Mouse (Mus musculus): ENCODE data around the gene Mapk8ip1.
"Not testable (repeated sequence)": the region's sequence is repeated elsewhere in the genome, so short reads cannot be mapped to it uniquely, and the experiment has no call there.

Mapk8ip1 gene

GRCm38 (mm10) chr2:92425366-92425765 is 24.3 kb upstream of the Mapk8ip1 start:
- DNase-seq (ENCODE audit: low read depth, low spot score) = no peak

DNA sequence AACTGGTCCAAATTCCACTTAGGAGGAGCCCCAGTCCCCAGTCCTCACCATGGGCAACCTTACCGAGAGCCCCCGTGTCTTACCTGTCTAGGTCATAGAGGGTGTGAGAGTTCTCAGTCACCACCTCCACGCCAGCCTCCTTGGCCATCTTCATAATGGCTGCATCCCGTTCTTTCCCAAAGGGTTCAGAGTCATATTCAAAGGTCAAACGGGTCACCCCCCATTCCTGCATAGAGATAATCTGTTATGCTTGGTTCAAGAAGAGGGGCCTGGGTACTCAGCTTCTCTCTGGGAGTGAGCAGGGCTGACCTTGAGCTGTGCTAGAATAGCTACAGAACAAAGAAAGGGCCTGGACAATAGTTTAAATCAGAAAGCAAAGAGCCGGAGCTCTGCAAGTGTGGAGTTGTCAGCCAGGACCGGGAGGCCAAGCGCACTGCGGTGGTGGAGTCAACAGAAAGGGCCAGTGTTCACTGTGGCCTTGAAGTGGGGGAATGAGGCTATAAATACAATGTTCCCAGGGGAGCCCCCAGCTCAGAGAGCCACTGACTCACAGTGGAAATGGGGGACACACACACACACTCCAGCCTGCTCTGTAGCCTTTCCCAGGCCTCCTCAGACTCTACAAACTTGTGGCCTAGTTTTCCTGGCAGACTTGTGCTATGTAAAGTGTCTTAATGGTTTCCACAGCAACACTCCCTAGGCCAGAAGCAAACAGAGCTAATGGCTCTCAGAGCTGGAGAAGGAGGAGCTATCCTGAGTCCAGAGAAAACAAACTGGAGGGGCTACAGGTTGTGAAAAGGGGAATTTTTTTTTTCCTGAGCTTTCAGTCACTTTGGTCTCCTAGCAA is 23.6 kb upstream of the Mapk8ip1 start:
- DNase-seq (ENCODE audit: low read depth, low spot score) = no peak

DNA sequence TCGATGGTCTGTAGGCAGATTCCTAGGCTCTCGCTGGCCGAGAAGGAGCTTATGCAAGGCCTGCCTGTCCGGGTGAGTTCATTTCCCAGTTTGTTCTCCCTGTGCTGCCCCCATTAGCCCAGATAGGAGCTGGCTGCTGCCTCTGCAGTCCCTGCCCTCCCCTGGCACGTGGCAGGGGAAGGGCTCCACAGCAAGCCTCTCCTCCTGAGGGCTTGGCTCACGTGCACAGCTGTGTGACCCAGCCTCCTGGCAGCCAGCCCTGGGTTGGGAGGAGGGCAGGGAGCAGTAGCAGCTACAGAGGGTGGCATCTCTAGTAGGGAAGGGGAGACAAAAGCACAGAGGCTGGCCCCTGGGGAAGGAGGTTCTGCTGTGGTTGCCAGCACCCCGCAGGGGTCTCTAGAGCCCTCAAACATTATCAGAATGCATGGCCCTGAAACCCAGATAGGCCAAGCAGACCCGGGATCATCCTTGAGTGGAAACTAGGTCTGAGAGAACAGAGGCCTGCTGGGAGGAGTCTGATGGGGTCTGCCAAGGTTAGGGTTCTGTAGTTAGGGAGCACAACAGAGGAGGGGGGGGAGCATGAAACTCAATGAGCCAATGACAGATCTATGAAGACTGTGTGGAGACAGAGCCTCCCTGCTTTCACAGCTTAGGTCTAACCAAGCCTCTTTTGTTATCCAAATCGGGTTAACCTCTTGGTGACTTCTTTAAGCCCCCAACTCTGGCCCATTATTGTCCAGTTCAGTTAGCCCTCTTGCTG is 22.8 kb upstream of the Mapk8ip1 start:
- DNase-seq (ENCODE audit: low read depth, low spot score) = no peak

DNA sequence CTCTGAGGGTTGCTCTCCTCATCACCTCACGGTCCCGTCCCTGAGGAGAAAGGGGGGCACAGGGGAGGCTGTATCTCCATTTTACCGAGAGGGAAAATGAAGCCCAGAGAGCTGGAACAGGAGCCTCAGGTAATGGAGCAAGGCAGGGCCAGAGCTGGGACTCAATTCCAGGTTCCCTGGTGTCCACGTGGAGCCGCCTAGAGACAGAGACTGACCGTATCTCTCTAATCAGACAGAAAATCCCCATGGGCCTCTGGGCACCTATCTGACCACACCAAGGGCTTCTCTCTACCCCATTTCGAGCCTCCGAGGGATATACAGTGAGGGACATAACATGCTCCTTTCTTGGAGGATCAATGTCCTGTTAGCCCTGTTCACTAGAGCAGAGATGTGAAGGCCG is 22.1 kb upstream of the Mapk8ip1 start:
- DNase-seq (ENCODE audit: low read depth, low spot score) = no peak

- no peak for DNase-seq (ENCODE audit: low read depth, low spot score)
Observed at GRCm38 (mm10) chr2:92422388-92423135, 21.5 kb upstream of the Mapk8ip1 start.

DNA sequence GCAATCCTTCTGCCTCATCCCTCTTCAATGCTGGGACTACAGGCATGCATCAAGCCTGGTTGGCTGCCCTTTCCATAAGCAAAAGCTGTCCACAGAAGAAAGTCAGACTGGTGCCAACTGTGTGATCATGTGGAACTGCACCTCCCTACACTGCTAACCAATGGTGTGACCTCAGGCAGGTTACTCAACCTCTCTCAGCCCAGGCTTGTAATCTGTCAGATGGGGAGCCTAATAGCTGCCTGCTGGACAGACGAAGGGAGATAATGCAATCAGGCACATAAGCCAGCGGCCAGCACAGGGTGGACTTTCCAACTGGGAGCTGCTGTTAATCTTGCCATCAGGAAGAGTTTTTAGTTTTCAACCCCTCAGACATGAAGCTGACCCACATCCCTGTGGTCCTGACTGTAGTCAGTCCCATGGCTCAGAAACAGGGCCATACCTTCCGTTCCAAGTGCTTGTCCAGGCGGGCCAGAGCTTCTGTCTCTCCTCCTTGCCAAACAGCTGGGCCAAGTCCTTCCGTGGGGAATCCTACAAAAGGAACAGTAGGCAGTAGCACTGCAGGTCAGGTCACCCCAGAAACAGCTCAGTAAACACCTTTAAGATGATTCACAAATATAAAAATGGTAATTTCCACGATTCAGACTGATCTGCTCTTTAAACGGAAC is 20.8 kb upstream of the Mapk8ip1 start:
- DNase-seq (ENCODE audit: low read depth, low spot score) = no peak

DNA sequence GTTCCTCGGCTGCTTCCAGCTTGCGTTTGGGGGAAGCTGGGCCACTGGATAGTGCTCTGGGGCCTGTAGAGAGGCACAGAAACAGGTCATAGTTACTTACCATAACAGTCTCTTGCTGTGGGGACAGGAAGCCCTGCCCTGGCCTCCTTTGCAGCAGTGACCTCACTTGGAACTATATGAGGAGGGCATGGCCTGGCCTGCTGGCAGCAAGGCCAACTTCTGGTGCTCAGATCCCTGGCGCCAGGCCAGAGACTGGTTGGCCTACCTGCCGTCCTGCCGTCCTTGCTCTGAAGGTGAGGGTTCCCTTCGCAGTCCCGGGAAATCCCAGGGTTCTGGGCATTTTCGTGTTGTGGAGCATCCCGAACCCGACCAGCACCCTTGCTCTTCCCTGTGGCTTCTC is 10.6 kb upstream of the Mapk8ip1 start:
- DNase-seq (ENCODE audit: low read depth, low spot score) = no peak

- no peak for DNase-seq (ENCODE audit: low read depth, low spot score)
Observed at GRCm38 (mm10) chr2:92408309-92409045, 7.4 kb upstream of the Mapk8ip1 start.

GRCm38 (mm10) chr2:92405687-92406086 is 4.6 kb upstream of the Mapk8ip1 start:
- DNase-seq (ENCODE audit: low read depth, low spot score) = no peak

GRCm38 (mm10) chr2:92404737-92405136 is 3.7 kb upstream of the Mapk8ip1 start:
- DNase-seq (ENCODE audit: low read depth, low spot score) = no peak

GRCm38 (mm10) chr2:92403776-92404319 is 2.8 kb upstream of the Mapk8ip1 start:
- DNase-seq (ENCODE audit: low read depth, low spot score) = no peak

DNA sequence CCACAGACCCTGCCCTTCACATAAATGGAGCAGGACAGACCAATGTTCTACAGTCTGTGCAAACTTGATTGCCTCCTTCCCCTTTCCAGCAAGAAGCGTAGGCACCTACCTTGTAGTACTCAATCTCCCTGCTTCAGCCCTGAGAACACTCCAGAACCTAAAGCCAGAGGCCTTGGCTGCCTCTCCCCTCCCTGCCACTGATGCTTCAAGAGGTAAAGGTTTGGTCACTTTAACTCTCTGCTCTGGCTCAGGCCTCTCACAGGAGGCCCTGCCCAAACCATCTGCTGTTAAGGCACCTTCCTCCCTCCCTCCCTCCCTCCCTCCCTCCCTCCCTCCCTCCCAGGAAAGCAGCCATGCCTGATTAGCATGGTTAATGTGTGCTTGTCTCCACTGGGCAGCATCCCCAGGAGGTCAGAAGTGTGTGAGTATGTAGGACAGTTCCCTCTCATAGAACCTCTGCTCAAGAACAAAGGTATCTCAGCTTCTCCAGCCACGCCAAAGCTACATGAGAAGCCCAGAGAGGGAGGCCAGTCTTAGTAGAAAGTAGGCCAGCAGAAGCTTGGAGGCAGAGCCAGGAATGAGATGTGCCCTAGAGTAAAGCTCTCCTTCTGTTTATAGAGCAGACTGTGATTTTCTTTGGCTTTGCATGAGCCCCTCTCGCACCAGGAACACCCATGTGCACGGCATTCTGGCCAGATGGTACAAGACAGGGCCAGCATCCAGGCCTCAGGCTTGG is 1.7 kb upstream of the Mapk8ip1 start:
- DNase-seq (ENCODE audit: low read depth, low spot score) = no peak

DNA sequence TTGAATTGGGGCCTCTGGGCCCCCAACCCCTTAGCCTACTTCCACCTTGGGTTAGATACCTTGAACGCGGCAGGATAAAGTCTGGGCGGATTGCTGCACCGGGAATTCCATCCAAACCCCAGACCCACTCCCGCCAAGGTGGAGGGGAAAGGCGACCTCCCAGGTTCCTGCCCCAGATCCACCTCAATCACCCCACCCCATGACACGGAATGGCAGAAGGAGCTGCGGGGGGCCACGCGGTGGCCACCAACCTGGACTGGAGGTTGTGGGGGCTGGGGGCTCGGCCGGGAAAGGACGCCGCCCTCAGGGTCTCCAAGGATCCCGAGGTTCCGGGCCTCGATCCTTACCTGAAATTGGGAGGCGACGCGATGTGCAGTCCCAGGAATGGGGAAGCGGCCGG is 381 bp downstream of the Mapk8ip1 start:
- DNase-seq (ENCODE audit: low read depth, low spot score) = no peak

- DNase-seq (ENCODE audit: low read depth, low spot score) = not testable (repeated sequence)
Observed at GRCm38 (mm10) chr2:92399877-92400276, 1.2 kb downstream of the Mapk8ip1 start.

GRCm38 (mm10) chr2:92397436-92397835 is 3.6 kb downstream of the Mapk8ip1 start:
- DNase-seq (ENCODE audit: low read depth, low spot score) = no peak

DNA sequence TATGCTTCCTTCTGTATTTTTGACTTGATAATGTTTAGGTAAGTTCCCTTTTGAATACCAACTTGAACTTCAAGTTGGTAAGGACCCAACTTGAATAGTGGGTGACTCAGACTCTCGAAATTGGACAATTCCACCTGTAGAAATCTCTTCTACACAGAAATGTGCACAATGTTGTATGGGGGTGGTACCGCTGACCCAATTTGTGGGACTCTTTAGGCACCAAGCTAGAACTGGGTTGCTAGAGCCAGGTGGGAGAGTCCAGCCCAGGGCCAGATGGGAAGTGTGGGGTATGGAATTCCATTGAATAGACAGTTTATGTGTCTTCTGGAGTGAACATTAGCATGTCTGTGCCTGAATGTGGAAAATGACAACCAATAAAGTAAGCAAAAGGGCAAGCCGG is 5.5 kb downstream of the Mapk8ip1 start:
- DNase-seq (ENCODE audit: low read depth, low spot score) = no peak

- DNase-seq (ENCODE audit: low read depth, low spot score) = peak; percentile 87
Observed at GRCm38 (mm10) chr2:92392318-92393264, 8.5 kb downstream of the Mapk8ip1 start.

GRCm38 (mm10) chr2:92391703-92392317 is 9.3 kb downstream of the Mapk8ip1 start:
- no peak for DNase-seq (ENCODE audit: low read depth, low spot score)

Measured in forelimb bud, embryonic 11.5 days (tissue).